Mouse (Mus musculus) MEL (cell line): ENCODE measurements around the gene Apbb2. TPM values are rescaled to one million over a fixed set of nuclear protein-coding genes. Genes with fewer than 3 reads are reported as not detected.
A peak's percentile ranks its signal among the peaks of the same experiment; 100 is the strongest.

Experiments
- DNase-seq: peaks from one replicate; pipeline ENCODE4 v3.0.0; 2011; ENCODE audit warnings: low read depth, low spot score
- H3K27ac ChIP-seq: 2 replicates; pipeline ENCODE4 v1.5.1; 2012; ENCODE audit warnings: low read depth, mild to moderate bottlenecking, control low read depth, low read length, moderate library complexity; ENCODE audit not compliant: control insufficient read depth
- H3K27me3 ChIP-seq, 2 experiments: fragments of 150-350 bp in 1 of 2; sonication (generic) in 1 of 2; 2 replicates each; pipeline ENCODE4 v1.6.1; 2012; ENCODE audit warnings: low read length in 2 of 2, mild to moderate bottlenecking in 2 of 2, improper control_type of control experiment in 1 of 2, moderate library complexity in 1 of 2; ENCODE audit not compliant: insufficient read depth in 2 of 2, control insufficient read depth in 1 of 2
- H3K36me3 ChIP-seq, 2 experiments: 2 replicates each; pipeline ENCODE4 v1.6.1; 2012 to 2014; ENCODE audit warnings: low read length in 2 of 2, improper control_type of control experiment in 1 of 2, inconsistent platforms in 1 of 2, mild to moderate bottlenecking in 1 of 2; ENCODE audit not compliant: insufficient read depth in 2 of 2, control insufficient read depth in 1 of 2
- H3K4me1 ChIP-seq, 2 experiments: fragments of 150-350 bp in 1 of 2; sonication (generic) in 1 of 2; 2 replicates each; pipeline ENCODE4 v1.6.1; 2012; ENCODE audit warnings: low read length in 2 of 2, improper control_type of control experiment in 1 of 2, mild to moderate bottlenecking in 1 of 2; ENCODE audit not compliant: insufficient read depth in 2 of 2, control insufficient read depth in 1 of 2
- H3K4me3 ChIP-seq, 2 experiments: fragments of 150-350 bp in 1 of 2; sonication (generic) in 1 of 2; 2 replicates each; pipeline ENCODE4 v1.5.1; 2012; ENCODE audit warnings: low read depth in 2 of 2, low read length in 2 of 2, mild to moderate bottlenecking in 2 of 2, moderate library complexity in 2 of 2, control low read depth in 1 of 2, improper control_type of control experiment in 1 of 2; ENCODE audit not compliant: control insufficient read depth in 1 of 2, insufficient read depth in 1 of 2
- H3K79me2 ChIP-seq: 2 replicates; pipeline ENCODE4 v1.6.1; 2012; ENCODE audit warnings: mild to moderate bottlenecking, low read length, moderate library complexity; ENCODE audit not compliant: control insufficient read depth, poor library complexity, insufficient read depth
- H3K9ac ChIP-seq: 2 replicates; pipeline ENCODE4 v1.6.1; 2012; ENCODE audit warnings: low read depth, mild to moderate bottlenecking, control low read depth, low read length, moderate library complexity; ENCODE audit not compliant: control insufficient read depth, poor library complexity, severe bottlenecking
- H3K9me3 ChIP-seq: fragments of 150-350 bp; sonication (generic); replicated peaks from 2 replicates; pipeline ENCODE4 v1.6.1; 2012; ENCODE audit warnings: mild to moderate bottlenecking, low read length, improper control_type of control experiment, moderate library complexity; ENCODE audit not compliant: insufficient read depth
- CTCF ChIP-seq, 3 experiments: IDR thresholded peaks in 2 of 3; conservative IDR thresholded peaks in 1 of 3; 2 replicates each; pipeline ENCODE4 v1.5.1; 2011 to 2012; ENCODE audit warnings: low read length in 3 of 3, low read depth in 2 of 3, mild to moderate bottlenecking in 2 of 3, improper control_type of control experiment in 1 of 3, inconsistent platforms in 1 of 3, mixed read lengths in 1 of 3, moderate library complexity in 1 of 3; ENCODE audit not compliant: control insufficient read depth in 1 of 3, insufficient read depth in 1 of 3, poor library complexity in 1 of 3, severe bottlenecking in 1 of 3
- E2F4 ChIP-seq: IDR thresholded peaks from 2 replicates; pipeline ENCODE4 v1.6.1; 2011; ENCODE audit warnings: low read depth, low read length, improper control_type of control experiment, borderline replicate concordance
- ELF1 ChIP-seq: IDR thresholded peaks from 2 replicates; pipeline ENCODE4 v1.6.1; 2014; ENCODE audit warnings: low read depth, mild to moderate bottlenecking, inconsistent platforms, low read length, improper control_type of control experiment, moderate library complexity
- GABPA ChIP-seq: IDR thresholded peaks from 2 replicates; pipeline ENCODE4 v1.6.1; 2012; ENCODE audit warnings: low read depth, mild to moderate bottlenecking, inconsistent platforms, low read length, improper control_type of control experiment, moderate library complexity
- KAT2A ChIP-seq: conservative IDR thresholded peaks from 2 replicates; pipeline ENCODE4 v1.6.1; 2012; ENCODE audit warnings: low read depth, low read length, improper control_type of control experiment, inconsistent platforms
- MAZ ChIP-seq: IDR thresholded peaks from 2 replicates; pipeline ENCODE4 v1.6.1; 2012; ENCODE audit warnings: low read depth, mild to moderate bottlenecking, inconsistent platforms, low read length, improper control_type of control experiment
- MEF2A ChIP-seq: IDR thresholded peaks from 2 replicates; pipeline ENCODE4 v1.6.1; 2014; ENCODE audit warnings: low read depth, mild to moderate bottlenecking, inconsistent platforms, low read length, improper control_type of control experiment; ENCODE audit not compliant: poor library complexity, insufficient replicate concordance, severe bottlenecking; ENCODE audit errors: extremely low read depth
- MYB ChIP-seq: IDR thresholded peaks from 2 replicates; pipeline ENCODE4 v1.6.1; 2011; ENCODE audit warnings: mild to moderate bottlenecking, low read depth, low read length, improper control_type of control experiment
- MYC ChIP-seq: IDR thresholded peaks from 2 replicates; pipeline ENCODE4 v1.6.1; 2011; ENCODE audit warnings: low read depth, mild to moderate bottlenecking, low read length, improper control_type of control experiment, moderate library complexity
- NRF1 ChIP-seq: IDR thresholded peaks from 2 replicates; pipeline ENCODE4 v1.6.1; 2014; ENCODE audit warnings: low read depth, mild to moderate bottlenecking, inconsistent platforms, low read length, improper control_type of control experiment, moderate library complexity; ENCODE audit not compliant: poor library complexity, insufficient read depth, severe bottlenecking
- POLR2AphosphoS2 ChIP-seq: IDR thresholded peaks from 2 replicates; pipeline ENCODE4 v1.6.1; 2011; ENCODE audit warnings: low read length, improper control_type of control experiment
- RAD21 ChIP-seq: IDR thresholded peaks from 2 replicates; pipeline ENCODE4 v1.6.1; 2011; ENCODE audit warnings: mild to moderate bottlenecking, low read depth, low read length, improper control_type of control experiment
- SIN3A ChIP-seq: IDR thresholded peaks from 2 replicates; pipeline ENCODE4 v1.6.1; 2012; ENCODE audit warnings: low read length, improper control_type of control experiment, inconsistent platforms
- UBTF ChIP-seq: IDR thresholded peaks from 2 replicates; pipeline ENCODE4 v1.6.1; 2012; ENCODE audit warnings: low read depth, mild to moderate bottlenecking, inconsistent platforms, low read length, improper control_type of control experiment, moderate library complexity, borderline replicate concordance; ENCODE audit not compliant: insufficient read depth
- ZMIZ1 ChIP-seq: IDR thresholded peaks from 2 replicates; pipeline ENCODE4 v1.6.1; 2012; ENCODE audit warnings: low read depth, mild to moderate bottlenecking, inconsistent platforms, low read length, improper control_type of control experiment, moderate library complexity
- polyA plus RNA-seq, 2 experiments: library from polyadenylated mRNA; stranded (reverse) in 1 of 2; unstranded in 1 of 2; fragments of >175 nt in 1 of 2; fragments of >200 nt in 1 of 2; gene quantifications; 2 replicates each; pipeline versions ENCODE4 v1.2.1 to v1.2.4; 2012; ENCODE audit warnings: low replicate concordance in 2 of 2, low read depth in 1 of 2; ENCODE audit not compliant: insufficient read length in 2 of 2, insufficient read depth in 1 of 2, missing spikeins in 1 of 2
- total RNA-seq: library from RNA; depleted of rRNA; stranded (reverse); fragments of 300-350 nt; gene quantifications from 2 replicates; pipeline ENCODE4 v1.2.3, GENCODE M21; 2012

Apbb2 gene
- total and polyA plus RNA-seq, 3 experiments = not detected

- no peak for TF ChIP-seq POLR2AphosphoS2
- 0 out of 6 replicates have a peak, but pooled peaks of 1 of the 3 experiments have one; percentile 8 for TF ChIP-seq CTCF (IDR thresholded peaks at IDR 0.05 in 2 of 3, conservative IDR thresholded peaks at IDR 0.05 in 1 of 3; ENCODE audit: control insufficient read depth in 1 of 3, insufficient read depth in 1 of 3, low read depth in 2 of 3, low read length in 3 of 3, poor library complexity in 1 of 3, severe bottlenecking in 1 of 3)
- no peaks in the 10 kb centered on the region for H3K79me2 ChIP-seq
- H3K4me3 ChIP-seq = no peak overlapping the region
- no peaks in the 10 kb centered on the region for H3K9me3 ChIP-seq
- H3K27ac ChIP-seq = no peak overlapping the region
- no peak for DNase-seq
- H3K27me3 ChIP-seq = no peaks in the 10 kb centered on the region; a peak in 1 of 4 replicates
- H3K4me1 ChIP-seq = no peaks in the 10 kb centered on the region
- H3K36me3 ChIP-seq = no peaks in the 10 kb centered on the region
- H3K9ac ChIP-seq = no peak overlapping the region
These were observed 344.2 kb downstream of the Apbb2 start for GRCm38 (mm10) chr5:66274417-66274816.

GRCm38 (mm10) chr5:66271141-66271540 is 347.4 kb downstream of the Apbb2 start:
- Histone ChIP-seq H3K27ac (no peak overlapping the region), H3K9ac (no peak overlapping the region), H3K36me3 (no peaks in the 10 kb centered on the region), H3K27me3 (no peaks in the 10 kb centered on the region; a peak in 1 of 4 replicates)
- no peak for TF ChIP-seq NRF1
- TF ChIP-seq E2F4 = no peak
- TF ChIP-seq GABPA = no peak
- no peak for TF ChIP-seq MYB
- TF ChIP-seq MEF2A = no peak
- no peak for TF ChIP-seq MAZ
- TF ChIP-seq UBTF = no peak
- no peak for TF ChIP-seq ZMIZ1
- no peak for TF ChIP-seq SIN3A
- TF ChIP-seq KAT2A = no peak
- TF ChIP-seq ELF1 = no peak
- no peak for TF ChIP-seq MYC
- no peak for TF ChIP-seq RAD21
- TF ChIP-seq, all 39 proteins: peak for 0
- no peak for DNase-seq
- Histone ChIP-seq H3K79me2 (no peaks in the 10 kb centered on the region), H3K4me1 (no peaks in the 10 kb centered on the region), H3K4me3 (no peak overlapping the region), H3K9me3 (no peaks in the 10 kb centered on the region)

GRCm38 (mm10) chr5:66269616-66270015 is 349.0 kb downstream of the Apbb2 start:
- no peaks in the 10 kb centered on the region for H3K36me3 ChIP-seq
- no peaks in the 10 kb centered on the region for H3K4me1 ChIP-seq
- H3K9me3 ChIP-seq = no peaks in the 10 kb centered on the region
- H3K9ac ChIP-seq = no peak overlapping the region
- no peak for TF ChIP-seq KAT2A
- TF ChIP-seq SIN3A = no peak
- no peak for TF ChIP-seq MYB
- no peaks in the 10 kb centered on the region for H3K79me2 ChIP-seq
- no peak overlapping the region for H3K4me3 ChIP-seq
- no peaks in the 10 kb centered on the region; a peak in 1 of 4 replicates for H3K27me3 ChIP-seq
- no peak for DNase-seq
- H3K27ac ChIP-seq = no peak overlapping the region
